Mouse (Mus musculus) liver, embryonic 14.5 days (tissue): ENCODE results near the gene Dnajc30.

Experiments
- CTCF ChIP-seq: IDR thresholded peaks from 2 replicates; pipeline ENCODE4 v1.5.1; 2016; ENCODE audit warnings: antibody characterized with exemption, low read depth, control low read depth
- EP300 ChIP-seq: IDR thresholded peaks from 2 replicates; pipeline ENCODE4 v1.6.1; 2016; ENCODE audit warnings: antibody characterized with exemption, low read depth

DNA sequence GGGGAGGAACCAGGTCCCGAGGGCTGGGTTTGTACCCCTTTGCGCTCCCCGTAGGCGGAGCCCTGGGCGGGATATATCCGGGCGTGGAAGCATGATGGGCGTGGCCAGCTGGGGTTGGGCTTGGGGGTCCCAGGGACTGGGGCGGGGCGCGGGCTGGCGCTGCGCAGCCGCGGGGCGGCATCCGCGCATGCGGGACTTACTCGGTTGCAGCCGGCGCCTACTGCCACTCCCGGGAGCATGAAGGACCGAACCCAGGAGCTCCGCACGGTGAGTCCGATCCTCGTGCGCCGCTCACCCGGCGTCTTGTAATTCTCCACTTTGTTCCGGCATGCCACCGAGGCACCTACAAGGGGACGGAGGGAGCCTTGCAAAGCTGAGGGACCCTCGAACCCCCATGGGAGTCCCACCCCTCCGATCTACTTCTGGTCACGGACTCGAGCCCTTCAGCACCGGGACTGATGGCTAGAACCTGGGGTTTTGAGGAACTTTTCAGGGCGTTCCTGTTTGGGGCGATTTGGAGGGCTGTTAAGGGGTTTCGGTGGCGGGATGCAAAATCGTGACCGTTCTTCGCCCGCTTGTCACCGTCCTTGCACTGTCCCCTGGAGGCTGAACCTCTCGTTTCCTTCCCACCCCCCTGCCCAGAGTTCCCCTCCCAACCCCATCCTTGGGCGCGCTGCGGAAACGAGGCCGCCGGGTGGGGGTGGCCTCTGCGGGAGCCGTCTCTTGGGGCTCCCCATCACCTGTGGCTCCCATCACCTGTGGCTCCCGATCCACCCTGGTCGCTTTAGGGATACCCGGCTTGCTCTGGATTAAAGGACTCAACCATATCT is 40.4 kb upstream of the Dnajc30 start, which contains the start of gene Stx1a:
- TF ChIP-seq EP300: no peak
- TF ChIP-seq CTCF: no peak
